Mouse (Mus musculus) C2C12 (cell line): ENCODE results near the gene Pkig.

ENCODE experiments used
- CEBPB ChIP-seq: IDR thresholded peaks from one replicate; pipeline ENCODE4 v1.6.1; 2011; ENCODE audit warnings: low read depth, mild to moderate bottlenecking, control low read depth, moderate library complexity
- CTCF ChIP-seq: IDR thresholded peaks from one replicate; pipeline ENCODE4 v1.5.1; 2011; ENCODE audit not compliant: control insufficient read depth, insufficient read depth, insufficient read length
- MYOD1 ChIP-seq: IDR thresholded peaks from one replicate; pipeline ENCODE4 v1.6.1; 2011; ENCODE audit warnings: low read depth; ENCODE audit not compliant: control insufficient read depth, insufficient read length
- MYOG ChIP-seq: IDR thresholded peaks from one replicate; pipeline ENCODE4 v1.6.1; 2011; ENCODE audit not compliant: control insufficient read depth, insufficient read length; ENCODE audit errors: extremely low read depth

DNA sequence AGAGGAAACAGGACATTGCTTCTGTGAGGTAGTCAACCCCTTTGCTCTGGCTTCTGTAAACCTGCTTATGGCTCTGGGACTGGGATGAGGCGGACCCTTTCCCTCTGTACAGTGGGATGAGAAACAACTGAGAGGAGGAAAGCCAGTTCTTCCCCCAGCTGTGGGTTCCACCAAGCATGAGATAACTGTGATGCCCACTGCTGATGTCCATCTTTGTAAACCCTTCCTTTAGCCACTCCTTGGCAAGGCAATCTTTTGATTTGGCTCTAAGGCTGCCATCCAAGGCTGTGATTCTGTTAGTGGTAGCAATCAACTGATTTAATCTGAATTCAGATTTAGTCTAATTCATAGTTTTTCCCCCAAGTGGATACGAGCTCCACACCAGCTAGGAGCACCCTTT, 700 bp upstream of the Pkig start:
- TF ChIP-seq MYOD1 (no peak), CTCF (no peak), CEBPB (no peak), MYOG (no peak)
